Mouse (Mus musculus) liver, embryonic 14.5 days (tissue): ENCODE data around the gene Dhtkd1.

Experiments used
- CTCF ChIP-seq: IDR thresholded peaks from 2 replicates; pipeline ENCODE4 v1.5.1; 2016; ENCODE audit warnings: antibody characterized with exemption, low read depth, control low read depth
- EP300 ChIP-seq: IDR thresholded peaks from 2 replicates; pipeline ENCODE4 v1.6.1; 2016; ENCODE audit warnings: antibody characterized with exemption, low read depth

GRCm38 (mm10) chr2:5888865-5889264 lies 53.7 kb downstream of the Dhtkd1 start:
- TF ChIP-seq EP300 (no peak), CTCF (no peak)
